Mouse (Mus musculus): ENCODE measurements around the gene Upk3b.

The Upk3b gene

GRCm38 (mm10) chr5:136073526-136073925 lies 35.2 kb downstream of the Upk3b start:
- DNase-seq (ENCODE audit: inconsistent ontology term) = no peak

GRCm38 (mm10) chr5:136075076-136075475 lies 36.8 kb downstream of the Upk3b start:
- no peak for DNase-seq (ENCODE audit: inconsistent ontology term)

GRCm38 (mm10) chr5:136076284-136076683 lies 38.0 kb downstream of the Upk3b start:
- DNase-seq (ENCODE audit: inconsistent ontology term) = no peak

- DNase-seq (ENCODE audit: inconsistent ontology term) = no peak
Measured at GRCm38 (mm10) chr5:136077001-136077550, 38.8 kb downstream of the Upk3b start.

GRCm38 (mm10) chr5:136078136-136078535 lies 39.8 kb downstream of the Upk3b start:
- no peak for DNase-seq (ENCODE audit: inconsistent ontology term)

GRCm38 (mm10) chr5:136082345-136082744 lies 44.0 kb downstream of the Upk3b start:
- no peak for DNase-seq (ENCODE audit: inconsistent ontology term)

- DNase-seq (ENCODE audit: inconsistent ontology term) = peak; percentile 99
Measured at GRCm38 (mm10) chr5:136083669-136084107, 45.4 kb downstream of the Upk3b start, which contains the start of gene Rasa4. Rasa4 (plus strand) TSS chr5:136083916.

- peak; percentile 45 for DNase-seq (ENCODE audit: inconsistent ontology term)
Measured at GRCm38 (mm10) chr5:136084144-136084881, 46.0 kb downstream of the Upk3b start.

- peak; percentile 70 for DNase-seq (ENCODE audit: inconsistent ontology term)
Measured at GRCm38 (mm10) chr5:136084891-136085651, 46.8 kb downstream of the Upk3b start.

- DNase-seq (ENCODE audit: inconsistent ontology term) = no peak
Measured at GRCm38 (mm10) chr5:136086290-136086689, 48.0 kb downstream of the Upk3b start.

- DNase-seq (ENCODE audit: inconsistent ontology term) = no peak
Measured at GRCm38 (mm10) chr5:136088821-136089575, 50.7 kb downstream of the Upk3b start.

- no peak for DNase-seq (ENCODE audit: inconsistent ontology term)
Measured at GRCm38 (mm10) chr5:136091927-136092326, 53.6 kb downstream of the Upk3b start.

GRCm38 (mm10) chr5:136094249-136095010 lies 56.1 kb downstream of the Upk3b start:
- DNase-seq (ENCODE audit: inconsistent ontology term) = peak; percentile 69

- DNase-seq (ENCODE audit: inconsistent ontology term) = no peak
Measured at GRCm38 (mm10) chr5:136095089-136095488, 56.8 kb downstream of the Upk3b start.

Measured in Muller cell, postnatal 12 days (primary cell).